Mouse (Mus musculus) mammary gland, adult 2 months (tissue): Measurements from ENCODE around the gene Olfr707. TPM values are rescaled to one million over a fixed set of nuclear protein-coding genes. Genes with fewer than 3 reads are reported as not detected.

Experiments
- polyA plus RNA-seq: library from polyadenylated mRNA; depleted of rRNA; stranded (reverse); fragments of >200 nt; gene quantifications from 2 replicates; pipeline ENCODE4 v1.2.3, GENCODE M21; 2012; ENCODE audit warnings: low replicate concordance; rRNA removed

Olfr707 gene
- not detected in 2 replicates for polyA plus RNA-seq

GRCm38 (mm10) chr7:106901141-106901540 lies at the start of gene Olfr707:
TSS of gene Olfr707 (minus strand) at chr7:106901241.

GRCm38 (mm10) chr7:106948212-106948611 lies 47.2 kb upstream of the Olfr707 start, which contains the start of gene Olfr710:
TSS of gene Olfr710 (minus strand) at chr7:106948312.

GRCm38 (mm10) chr7:106932119-106932518 lies 31.1 kb upstream of the Olfr707 start, which contains the start of gene Olfr709-ps1:
TSS of gene Olfr709-ps1 (minus strand) at chr7:106932219.

GRCm38 (mm10) chr7:106907676-106908075 lies 6.6 kb upstream of the Olfr707 start, which contains the start of gene Olfr1532-ps1:
TSS of gene Olfr1532-ps1 (plus strand) at chr7:106908001.

GRCm38 (mm10) chr7:106888062-106888461 lies 13.0 kb downstream of the Olfr707 start, which contains the start of gene Olfr706:
TSS of gene Olfr706 (minus strand) at chr7:106888162.

GRCm38 (mm10) chr7:106876791-106877190 lies 24.2 kb downstream of the Olfr707 start, which contains the start of gene Olfr705:
TSS of gene Olfr705 (minus strand) at chr7:106876891.

GRCm38 (mm10) chr7:106862885-106863284 lies 38.2 kb downstream of the Olfr707 start, which contains the start of gene Olfr704:
TSS of gene Olfr704 (plus strand) at chr7:106863185.

GRCm38 (mm10) chr7:106843060-106843459 lies 58.0 kb downstream of the Olfr707 start, which contains the start of gene Olfr703:
TSS of gene Olfr703 (plus strand) at chr7:106843360.

Other genes starting within 250 kb of the Olfr707 start
- gene Olfr693, start 220.7 kb downstream of the Olfr707 start, polyA plus RNA-seq = not detected in 2 replicates
- not detected in 2 replicates for gene Olfr694, start 209.4 kb downstream of the Olfr707 start, polyA plus RNA-seq
- gene Olfr695, start 184.8 kb downstream of the Olfr707 start, polyA plus RNA-seq = not detected in 2 replicates
- not detected in 2 replicates for gene Olfr697, start 158.8 kb downstream of the Olfr707 start, polyA plus RNA-seq
- gene Olfr698, start 145.8 kb downstream of the Olfr707 start, polyA plus RNA-seq = not detected in 2 replicates
- not detected in 2 replicates for gene Olfr699, start 108.0 kb downstream of the Olfr707 start, polyA plus RNA-seq
- not detected in 2 replicates for gene Olfr700, start 92.4 kb downstream of the Olfr707 start, polyA plus RNA-seq
- gene Olfr701, start 87.1 kb downstream of the Olfr707 start, polyA plus RNA-seq = not detected in 2 replicates
- not detected in 2 replicates for gene Olfr702, start 67.3 kb downstream of the Olfr707 start, polyA plus RNA-seq
- gene Olfr703, start 57.9 kb downstream of the Olfr707 start, polyA plus RNA-seq = not detected in 2 replicates
- gene Olfr704, start 38.1 kb downstream of the Olfr707 start, polyA plus RNA-seq = not detected in 2 replicates
- gene Olfr705, start 24.4 kb downstream of the Olfr707 start, polyA plus RNA-seq = not detected in 2 replicates
- gene Olfr706, start 13.1 kb downstream of the Olfr707 start, polyA plus RNA-seq = not detected in 2 replicates
- not detected in 2 replicates for gene Olfr1532-ps1, start 6.8 kb upstream of the Olfr707 start, polyA plus RNA-seq
- gene Olfr709-ps1, start 31.0 kb upstream of the Olfr707 start, polyA plus RNA-seq = not detected in 2 replicates
- not detected in 2 replicates for gene Olfr710, start 47.1 kb upstream of the Olfr707 start, polyA plus RNA-seq
- not detected in 2 replicates for gene Olfr6, start 62.7 kb upstream of the Olfr707 start, polyA plus RNA-seq
- gene Olfr711, start 74.2 kb upstream of the Olfr707 start, polyA plus RNA-seq = not detected in 2 replicates
- gene Olfr2, start 104.8 kb upstream of the Olfr707 start, polyA plus RNA-seq = not detected in 2 replicates
- gene Olfr713, start 129.9 kb upstream of the Olfr707 start, polyA plus RNA-seq = not detected in 2 replicates
- not detected in 2 replicates for gene Olfr714, start 169.7 kb upstream of the Olfr707 start, polyA plus RNA-seq
- not detected in 2 replicates for gene Olfr17, start 192.0 kb upstream of the Olfr707 start, polyA plus RNA-seq
- gene Olfr715b, start 209.1 kb upstream of the Olfr707 start, polyA plus RNA-seq = not detected in 2 replicates
- not detected in 2 replicates for gene Olfr715, start 229.8 kb upstream of the Olfr707 start, polyA plus RNA-seq
- not detected in 2 replicates for gene Olfr716, start 237.1 kb upstream of the Olfr707 start, polyA plus RNA-seq